Mouse (Mus musculus) C2C12 (cell line): ENCODE measurements around the gene Angptl2.

Experiments used
- CEBPB ChIP-seq: IDR thresholded peaks from one replicate; pipeline ENCODE4 v1.6.1; 2011; ENCODE audit warnings: low read depth, mild to moderate bottlenecking, control low read depth, moderate library complexity
- CTCF ChIP-seq: IDR thresholded peaks from one replicate; pipeline ENCODE4 v1.5.1; 2011; ENCODE audit not compliant: control insufficient read depth, insufficient read depth, insufficient read length
- FOSL1 ChIP-seq: IDR thresholded peaks from one replicate; pipeline ENCODE4 v1.8.0; 2011; ENCODE audit warnings: mild to moderate bottlenecking, low read length; ENCODE audit not compliant: poor library complexity, insufficient read depth, severe bottlenecking
- MAX ChIP-seq: IDR thresholded peaks from one replicate; pipeline ENCODE4 v1.6.1; 2011; ENCODE audit warnings: mild to moderate bottlenecking, control low read depth
- MYOD1 ChIP-seq: IDR thresholded peaks from one replicate; pipeline ENCODE4 v1.6.1; 2011; ENCODE audit warnings: low read depth; ENCODE audit not compliant: control insufficient read depth, insufficient read length
- MYOG ChIP-seq: IDR thresholded peaks from one replicate; pipeline ENCODE4 v1.6.1; 2011; ENCODE audit not compliant: control insufficient read depth, insufficient read length; ENCODE audit errors: extremely low read depth
- USF1 ChIP-seq: IDR thresholded peaks from one replicate; pipeline ENCODE4 v1.6.1; 2011; ENCODE audit warnings: low read depth, mild to moderate bottlenecking, control low read depth, moderate library complexity

DNA sequence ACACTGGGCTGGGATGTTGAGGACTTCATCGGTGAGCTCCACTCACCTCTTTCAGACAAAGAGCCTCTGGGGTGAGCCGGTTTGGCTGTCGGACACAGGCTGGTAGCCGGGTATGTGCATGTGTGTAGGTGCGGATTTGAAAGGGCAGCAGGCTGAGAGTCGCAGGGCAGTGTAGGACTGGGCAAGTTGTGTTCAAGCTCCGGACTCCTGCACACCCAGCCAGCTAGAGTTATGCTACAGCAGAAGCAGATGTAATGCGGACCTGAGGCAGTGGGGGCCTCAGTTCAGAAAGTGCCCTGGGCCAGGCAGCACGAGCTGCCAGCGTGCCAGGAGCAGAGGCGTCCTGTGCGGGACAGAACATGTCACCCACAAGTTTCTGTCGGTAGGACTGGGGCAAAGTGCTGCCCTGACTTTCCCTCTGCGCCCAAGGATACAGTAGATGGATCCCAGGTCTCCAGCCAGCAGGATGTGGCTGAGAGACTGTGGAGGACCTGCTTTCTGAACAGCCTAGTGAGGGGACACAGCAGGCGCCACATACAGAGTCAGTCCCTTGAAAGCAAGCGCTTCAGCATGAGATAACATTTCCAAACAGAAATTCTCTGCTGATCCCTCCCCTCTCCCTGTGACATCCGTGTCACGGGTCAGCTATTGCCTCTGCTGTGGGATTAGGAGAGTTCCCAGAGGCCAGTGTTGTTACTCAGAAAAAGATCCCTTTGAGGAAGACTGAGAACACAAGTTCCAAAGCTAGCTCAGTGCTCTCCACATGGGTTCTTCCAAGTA is 966 bp downstream of the Angptl2 start:
- no peak for TF ChIP-seq MYOD1
- TF ChIP-seq CTCF, result no peak
- no peak for TF ChIP-seq CEBPB
- TF ChIP-seq FOSL1, result no peak
- no peak for TF ChIP-seq MAX
- TF ChIP-seq MYOG, result no peak
- TF ChIP-seq USF1, result no peak
